Mouse (Mus musculus) cerebral cortex, adult 2 months (tissue): ENCODE data around the gene Hoxa13.

Experiments used
- WGBS: fragments of 180-500 bp; shearing (Covaris S2); methylation state at CpG from one replicate; pipeline ENCODE4 v1.1.7; 2018; 5-methylcytosine and 5-hydroxymethylcytosine counted together

Gene Hoxa13

DNA sequence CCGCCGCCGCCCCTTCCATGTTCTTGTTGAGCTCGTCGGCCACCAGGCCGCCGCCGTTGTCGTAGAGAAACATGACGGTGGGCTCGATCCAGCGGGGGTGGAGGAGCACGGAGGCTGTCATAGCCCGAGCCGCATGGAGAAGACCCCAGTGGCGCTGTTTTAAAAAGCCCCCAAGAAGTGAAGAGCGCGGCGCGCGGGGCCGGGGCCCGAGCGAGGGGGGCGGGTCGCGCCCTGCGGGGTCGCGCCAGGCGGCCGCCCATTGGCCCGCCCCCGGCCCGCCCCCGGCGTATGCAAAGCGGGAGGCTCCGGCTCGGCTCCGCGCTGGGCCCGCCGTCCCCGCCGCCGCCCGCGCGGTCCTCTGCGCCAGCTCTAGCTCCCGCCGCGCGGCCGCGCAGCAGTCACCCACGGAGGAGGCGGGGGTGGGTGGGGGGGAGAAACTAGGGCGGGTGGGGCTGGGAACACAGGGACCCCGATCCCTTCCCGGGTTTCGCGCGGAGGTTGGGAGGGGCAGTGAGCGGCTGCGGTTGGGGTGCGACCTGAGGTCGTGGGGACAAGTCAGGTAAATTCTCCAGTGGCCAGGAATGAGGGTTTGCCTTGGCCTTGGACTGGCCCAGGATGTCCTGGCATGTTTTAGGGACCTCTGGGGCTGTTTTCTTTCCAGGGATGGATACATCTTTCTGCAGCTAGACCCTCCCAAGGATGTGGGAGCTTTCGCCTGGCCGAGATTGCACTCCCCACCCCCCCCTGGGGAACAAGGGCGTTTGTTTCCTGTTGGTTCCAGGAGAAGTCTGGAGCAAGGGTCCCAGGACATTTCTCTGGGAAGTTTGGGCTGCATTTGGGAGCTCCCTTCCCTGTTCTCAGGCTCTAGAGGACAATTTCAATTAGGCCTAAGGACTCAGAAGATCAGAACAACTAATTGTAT is at the start of gene Hoxa13:
Hoxa13 (minus strand) TSS at position 227 of the 922 bp plus-strand sequence.
- 3% methylated on average over 62 of the region's 72 CpGs for WGBS

DNA sequence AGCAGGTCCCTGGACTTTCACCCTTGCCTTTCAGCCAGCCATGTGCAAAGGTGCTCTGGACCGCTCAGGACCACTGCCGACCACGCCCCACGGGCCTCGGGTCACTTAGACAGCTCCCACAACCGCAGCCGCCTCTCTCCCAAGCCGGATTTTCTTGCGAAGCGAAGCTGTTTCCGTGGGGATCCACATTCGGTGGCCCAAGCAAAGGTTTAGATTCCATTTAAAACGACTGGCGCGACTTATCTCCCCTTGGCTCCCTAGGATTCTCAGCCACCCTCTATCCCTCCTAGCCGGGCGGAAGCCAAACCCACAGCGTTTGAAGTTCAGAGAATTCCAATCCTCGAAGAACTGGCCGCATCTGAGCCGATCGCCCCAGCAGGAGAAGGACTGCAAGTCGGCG is 49.7 kb upstream of the Hoxa13 start:
- 4% methylated on average over 24 of the region's 24 CpGs for WGBS

DNA sequence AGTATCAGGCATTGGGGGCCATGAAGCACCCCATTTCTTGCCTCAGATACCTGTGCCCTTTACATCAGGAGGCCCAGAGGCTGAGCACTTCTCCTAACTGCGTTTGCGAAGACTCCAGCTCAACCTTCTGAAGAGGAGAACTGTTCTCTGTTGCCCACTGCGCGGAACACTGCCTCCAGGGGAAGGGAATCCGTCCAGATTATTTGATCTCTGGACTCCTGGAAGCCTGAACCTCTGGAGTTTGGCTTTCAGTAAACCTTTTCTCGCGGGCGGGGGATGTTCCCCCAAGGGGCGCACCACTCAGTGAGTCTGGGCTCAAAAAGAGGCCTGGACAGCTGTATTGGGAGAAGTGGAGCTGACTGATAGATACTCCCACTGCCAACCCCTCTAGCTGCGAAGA is 49.1 kb upstream of the Hoxa13 start:
- 30% methylated on average over 10 of the region's 10 CpGs for WGBS

DNA sequence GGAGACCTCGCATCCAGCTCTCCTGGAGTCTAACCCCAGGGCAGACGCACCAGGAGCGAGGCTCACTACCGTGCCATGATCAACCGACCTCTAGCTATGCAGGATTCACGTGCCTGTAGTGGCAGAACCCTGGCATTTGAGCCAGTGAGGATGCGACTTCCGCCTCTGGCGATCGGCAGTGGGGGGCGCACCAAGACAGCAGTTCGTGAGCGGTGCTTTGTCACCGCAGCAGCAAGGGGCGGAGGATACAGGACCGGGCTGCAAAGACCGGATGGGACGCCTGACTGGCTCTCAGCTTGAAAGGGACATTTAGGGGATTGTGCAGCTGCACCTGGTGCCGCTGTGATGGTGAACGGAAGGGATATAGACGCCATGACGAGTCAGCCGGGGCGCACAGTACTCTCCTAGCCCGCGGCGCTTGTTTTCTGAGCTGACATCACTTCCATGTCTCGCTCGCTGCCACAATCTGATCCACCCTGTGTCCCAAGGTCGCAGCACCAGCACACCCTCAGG is 45.3 kb upstream of the Hoxa13 start:
- under 1% methylated on average over 30 of the region's 30 CpGs for WGBS

DNA sequence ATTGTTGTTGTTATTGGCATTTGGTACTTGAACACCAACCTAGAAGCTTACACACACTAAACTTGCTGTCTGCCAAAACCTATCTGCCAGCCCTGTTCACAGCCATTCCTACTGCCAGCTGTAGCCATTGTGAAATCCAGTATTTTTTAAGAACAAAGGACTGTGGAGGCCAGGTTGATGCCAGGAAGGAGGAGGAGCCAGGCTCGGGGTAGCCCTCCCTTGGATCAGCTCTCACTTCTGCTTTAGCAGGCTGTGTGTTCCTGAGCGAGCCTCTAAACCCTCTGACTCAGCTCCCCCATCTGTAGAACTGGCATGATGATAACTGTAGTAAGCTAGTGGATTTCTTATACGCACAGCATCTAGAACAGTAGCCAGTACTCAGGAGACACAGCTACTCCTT is 42.7 kb upstream of the Hoxa13 start:
- 48% methylated on average over 3 of the region's 3 CpGs for WGBS

DNA sequence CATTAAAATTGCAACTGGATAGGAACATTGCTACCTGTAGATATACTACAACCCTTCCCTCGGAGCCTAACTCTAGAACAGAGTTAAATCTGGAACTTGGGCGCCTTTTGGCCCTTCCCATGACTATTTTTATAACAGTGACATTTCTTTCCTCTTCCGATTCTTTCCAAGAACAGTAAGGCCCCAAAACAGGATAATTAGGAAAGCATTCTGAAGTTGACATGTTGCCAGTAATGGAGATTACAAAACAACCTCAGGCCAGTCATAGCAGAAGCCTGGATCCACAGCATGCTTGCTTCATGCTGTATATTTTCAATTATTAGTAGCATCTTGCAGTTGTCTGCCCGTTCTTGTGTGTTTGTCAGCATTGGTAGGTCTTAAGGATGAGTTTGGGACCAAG is 40.1 kb upstream of the Hoxa13 start:
- WGBS, result 81% methylated on average over 4 of the region's 4 CpGs

DNA sequence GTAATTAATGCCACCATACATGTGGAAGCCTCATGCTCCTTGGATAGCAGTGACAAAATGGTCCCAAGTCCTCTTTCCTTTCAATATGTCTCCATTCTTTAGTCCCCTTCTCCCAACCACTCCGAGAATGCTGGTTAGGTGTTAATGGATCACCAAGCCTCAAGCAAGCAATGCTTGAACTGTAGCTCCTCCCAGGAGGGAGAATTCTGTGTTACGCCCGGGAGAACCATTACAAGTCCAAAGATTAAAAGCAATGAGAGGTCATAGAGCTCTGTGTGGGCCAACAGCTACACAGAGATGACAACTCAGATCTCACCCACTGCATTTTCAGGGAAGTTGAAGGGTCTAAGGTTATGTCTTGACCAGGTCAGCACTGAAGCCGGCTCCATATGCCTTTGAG is 37.8 kb upstream of the Hoxa13 start:
- 90% methylated on average over 4 of the region's 4 CpGs for WGBS

DNA sequence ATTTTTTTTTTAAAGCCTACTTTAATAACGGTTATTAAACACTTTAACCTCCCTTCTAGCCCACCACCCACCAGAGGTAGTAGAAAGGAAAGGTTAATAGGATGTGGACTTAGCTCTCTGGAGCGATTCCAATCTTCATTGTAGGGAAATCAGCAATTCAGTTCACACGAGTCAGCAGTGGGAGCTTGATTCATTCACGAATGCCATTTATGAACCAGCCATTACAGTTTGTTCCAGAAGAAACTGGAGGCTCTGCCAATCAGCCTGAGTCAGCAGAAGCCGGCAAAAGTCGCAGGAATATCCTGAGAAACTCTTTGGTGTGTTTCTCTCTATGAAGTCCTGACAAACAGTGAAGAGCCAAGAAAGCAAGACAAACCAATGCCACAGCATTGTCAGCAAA is 33.9 kb upstream of the Hoxa13 start:
- WGBS, result 62% methylated on average over 6 of the region's 6 CpGs

DNA sequence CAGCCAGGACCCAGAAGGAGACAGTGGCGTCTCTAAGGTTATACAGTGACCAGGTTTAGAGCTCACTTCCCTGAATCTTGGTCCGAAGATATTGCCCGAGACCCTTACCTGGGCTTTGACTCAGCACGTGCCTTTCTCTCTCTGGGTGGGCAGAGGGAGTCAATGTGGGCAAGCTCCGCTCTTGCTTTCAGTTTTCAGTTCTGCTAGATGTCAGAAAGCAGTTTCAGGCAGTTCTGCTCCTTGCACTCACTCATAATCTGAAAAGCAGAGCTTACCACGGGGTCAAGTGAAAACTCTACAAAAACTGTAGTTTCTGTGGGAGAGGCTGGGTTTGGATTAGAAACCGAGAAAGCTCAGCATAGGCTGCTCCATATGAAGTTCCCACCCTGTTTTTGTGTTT is 31.6 kb upstream of the Hoxa13 start:
- WGBS, result 75% methylated on average over 7 of the region's 7 CpGs

DNA sequence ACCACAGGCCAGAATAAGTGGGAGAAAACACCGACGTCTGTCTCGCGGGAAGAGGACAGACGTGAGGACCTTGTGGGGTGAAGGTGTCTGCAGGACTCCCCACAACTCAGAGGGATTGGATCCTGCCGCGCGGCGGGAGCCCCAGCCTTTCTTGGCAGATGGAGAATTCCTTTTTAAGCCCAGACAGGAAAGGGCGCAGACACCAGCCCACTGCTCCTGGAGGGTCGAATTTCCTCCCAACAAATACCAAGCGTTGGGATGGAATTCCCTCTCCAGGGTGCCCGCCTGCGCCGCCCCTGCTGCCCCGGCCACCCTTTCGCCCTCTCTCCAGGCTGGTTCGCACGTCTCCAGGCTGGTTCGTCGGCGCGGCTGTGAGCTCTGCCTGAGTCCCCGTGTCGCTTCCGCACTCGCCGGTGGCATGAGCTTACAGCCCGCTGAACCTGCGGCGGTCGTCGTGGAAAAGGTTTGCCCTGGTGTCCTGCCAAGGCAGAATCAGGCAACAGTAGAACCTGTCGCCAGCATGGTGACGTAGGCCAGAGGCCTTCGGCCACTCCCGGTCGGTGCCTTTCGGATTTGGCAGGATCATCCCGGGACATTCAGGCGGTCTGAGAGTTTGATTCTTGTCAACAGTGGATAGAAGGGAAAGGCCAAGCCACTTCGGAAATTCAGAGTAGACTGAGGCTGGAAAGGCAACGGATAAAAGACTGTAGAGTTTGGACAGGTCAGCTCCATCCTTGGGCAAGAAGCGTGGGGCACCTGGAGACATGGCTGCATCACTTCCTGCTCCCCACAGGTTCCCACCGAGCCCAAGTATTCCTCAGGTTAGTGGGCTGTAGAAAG is 30.6 kb upstream of the Hoxa13 start:
- WGBS, result 5% methylated on average over 45 of the region's 45 CpGs

DNA sequence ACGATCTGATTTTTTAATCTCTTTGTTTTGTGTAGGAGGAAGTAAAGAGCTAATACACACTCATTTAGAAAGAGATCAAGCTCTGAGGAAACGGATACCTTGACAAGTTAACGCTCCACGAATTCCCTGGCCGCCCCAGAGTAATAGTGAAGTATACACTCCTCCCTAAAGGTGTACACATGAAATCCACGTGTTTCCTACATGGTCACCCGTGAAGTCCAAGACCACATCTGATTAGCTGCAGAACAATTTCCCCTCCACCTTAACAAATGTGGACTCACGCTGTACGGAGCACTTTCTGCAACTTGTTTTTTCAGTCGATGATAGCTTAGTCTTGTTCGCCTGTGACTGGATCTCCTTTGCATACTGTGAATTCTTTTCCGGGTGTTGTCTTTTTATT is 29.5 kb upstream of the Hoxa13 start:
- 20% methylated on average over 12 of the region's 12 CpGs for WGBS

DNA sequence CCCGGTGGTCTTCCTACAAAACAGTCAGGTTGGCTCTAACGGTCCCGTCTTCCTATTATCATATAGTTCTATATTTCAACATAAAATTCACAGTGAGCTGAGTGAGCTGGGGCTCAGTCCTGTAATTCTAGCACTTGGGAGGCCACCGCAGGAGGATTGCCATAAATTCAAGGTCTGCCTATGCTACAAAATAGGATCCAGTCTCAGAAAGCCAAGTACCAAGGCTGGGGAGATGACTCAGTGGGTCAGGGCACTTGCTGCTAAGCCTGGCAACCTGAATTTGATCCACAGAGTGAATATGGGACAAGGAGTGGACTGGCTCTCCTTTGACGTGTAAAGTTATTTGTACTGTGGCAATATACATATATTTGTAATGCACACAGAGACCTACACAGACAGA is 23.2 kb upstream of the Hoxa13 start:
- 93% methylated on average over 5 of the region's 5 CpGs for WGBS

DNA sequence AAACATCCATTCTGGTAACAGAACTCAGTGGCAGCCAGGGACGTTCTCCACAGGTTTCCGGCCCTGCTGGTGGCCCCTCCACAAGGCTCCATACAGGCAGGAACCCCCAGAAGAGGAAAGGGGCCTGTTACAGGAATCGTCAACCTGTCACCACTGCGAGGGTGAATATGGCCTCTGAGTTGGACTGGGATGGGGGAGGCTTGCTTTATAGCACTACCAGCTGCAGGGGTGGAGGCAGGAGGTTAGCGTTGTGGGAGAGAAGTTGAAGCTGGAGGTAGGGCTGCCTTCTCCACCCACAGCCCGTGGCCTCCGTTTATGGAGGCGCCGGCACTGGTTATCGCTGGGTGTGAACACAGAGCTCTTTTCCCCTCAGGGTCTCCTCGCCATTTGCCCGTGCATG is 20.4 kb upstream of the Hoxa13 start:
- 79% methylated on average over 12 of the region's 12 CpGs for WGBS

DNA sequence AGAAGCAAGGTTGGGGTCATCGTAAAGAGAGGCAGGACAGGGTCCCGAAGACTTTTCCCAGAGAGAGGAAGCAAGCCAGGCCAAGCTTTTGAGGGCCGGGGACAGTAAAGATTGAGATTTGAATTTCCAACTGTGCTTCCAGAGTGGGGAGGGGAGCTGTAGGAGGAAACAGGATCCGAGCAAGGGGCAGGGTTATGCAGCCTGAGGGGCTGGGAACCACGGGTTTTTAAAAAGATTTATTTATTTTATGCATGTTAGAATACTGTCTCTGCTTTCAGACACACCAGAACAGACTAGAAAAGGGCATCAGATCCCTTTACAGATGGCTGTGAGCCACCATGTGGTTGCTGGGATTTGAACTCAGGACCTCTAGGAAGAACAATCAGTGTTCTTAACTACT is 16.2 kb upstream of the Hoxa13 start:
- WGBS, result 18% methylated on average over 5 of the region's 5 CpGs

DNA sequence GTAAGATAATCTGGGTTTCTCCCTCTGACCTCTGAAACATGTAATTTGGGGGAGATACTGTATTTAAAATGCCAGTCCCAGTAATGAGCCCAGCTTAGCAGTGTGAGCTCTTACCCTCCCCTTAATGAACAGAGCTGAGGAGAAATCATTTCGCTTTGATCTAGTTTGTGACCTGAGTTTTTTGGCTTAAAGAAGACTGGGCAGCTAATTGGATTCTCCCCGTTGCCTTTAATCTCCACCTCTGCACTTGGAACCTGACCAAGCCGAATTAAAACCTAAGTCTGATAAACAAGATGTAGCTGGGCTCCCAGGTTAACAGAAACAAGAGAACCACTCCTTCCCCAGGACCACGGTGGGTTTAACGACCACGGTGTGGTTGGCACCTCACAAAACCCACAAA is 15.7 kb upstream of the Hoxa13 start:
- WGBS, result 3% methylated on average over 6 of the region's 6 CpGs

DNA sequence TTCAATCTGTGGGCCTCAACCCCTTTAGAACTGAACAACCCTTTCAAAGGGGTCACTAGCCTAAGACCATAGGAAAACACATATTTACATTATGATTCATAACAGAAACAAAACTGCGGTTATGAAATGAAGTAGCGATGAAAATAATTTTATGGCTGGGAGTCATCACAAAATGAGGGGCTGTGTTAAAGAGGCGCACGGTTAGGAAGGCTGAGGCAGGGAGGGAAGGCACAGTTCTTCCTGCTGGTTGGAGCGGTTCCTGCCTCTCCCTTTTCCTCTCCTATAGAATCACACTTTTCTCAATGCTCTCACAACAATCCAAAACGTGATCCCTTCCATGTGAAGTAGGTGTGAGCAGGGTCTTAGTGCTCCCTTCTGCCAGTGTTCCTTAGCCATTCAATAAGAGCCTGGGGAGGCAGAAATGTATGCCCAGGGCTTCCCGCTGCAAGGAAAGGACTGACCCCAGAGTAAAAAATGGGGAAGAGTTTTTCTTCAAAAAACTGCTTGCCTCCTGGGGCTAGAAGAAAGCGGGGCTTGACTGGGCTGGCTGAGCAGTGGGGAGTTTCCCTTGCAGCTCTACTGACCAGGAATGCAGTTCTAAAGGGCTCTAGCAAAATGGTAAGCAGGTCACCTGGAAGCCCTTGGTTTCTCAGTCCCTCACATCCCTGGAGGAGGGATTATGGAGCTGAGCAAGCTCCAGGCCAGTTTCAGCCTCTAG is 15.0 kb upstream of the Hoxa13 start:
- 20% methylated on average over 8 of the region's 8 CpGs for WGBS

DNA sequence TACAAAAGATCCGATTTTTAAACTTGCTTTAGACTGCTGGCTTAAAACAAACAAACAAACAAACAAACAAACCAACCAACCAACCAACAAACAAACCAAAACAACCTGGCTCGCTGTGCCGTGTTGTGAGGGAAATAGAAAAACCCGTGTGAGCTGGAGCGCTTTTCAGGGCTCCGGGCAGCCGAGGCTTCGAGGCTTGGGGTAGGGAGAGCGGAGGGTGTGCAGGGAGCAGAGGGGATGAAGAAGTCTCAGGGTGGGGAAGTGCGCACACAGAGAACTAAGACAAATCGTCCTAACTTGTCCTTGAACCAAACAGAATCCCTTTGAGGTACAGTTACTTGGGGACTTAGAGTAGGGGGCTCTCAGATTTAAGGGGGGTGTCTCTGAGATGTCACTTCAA is 13.9 kb upstream of the Hoxa13 start:
- WGBS, result 9% methylated on average over 11 of the region's 11 CpGs

DNA sequence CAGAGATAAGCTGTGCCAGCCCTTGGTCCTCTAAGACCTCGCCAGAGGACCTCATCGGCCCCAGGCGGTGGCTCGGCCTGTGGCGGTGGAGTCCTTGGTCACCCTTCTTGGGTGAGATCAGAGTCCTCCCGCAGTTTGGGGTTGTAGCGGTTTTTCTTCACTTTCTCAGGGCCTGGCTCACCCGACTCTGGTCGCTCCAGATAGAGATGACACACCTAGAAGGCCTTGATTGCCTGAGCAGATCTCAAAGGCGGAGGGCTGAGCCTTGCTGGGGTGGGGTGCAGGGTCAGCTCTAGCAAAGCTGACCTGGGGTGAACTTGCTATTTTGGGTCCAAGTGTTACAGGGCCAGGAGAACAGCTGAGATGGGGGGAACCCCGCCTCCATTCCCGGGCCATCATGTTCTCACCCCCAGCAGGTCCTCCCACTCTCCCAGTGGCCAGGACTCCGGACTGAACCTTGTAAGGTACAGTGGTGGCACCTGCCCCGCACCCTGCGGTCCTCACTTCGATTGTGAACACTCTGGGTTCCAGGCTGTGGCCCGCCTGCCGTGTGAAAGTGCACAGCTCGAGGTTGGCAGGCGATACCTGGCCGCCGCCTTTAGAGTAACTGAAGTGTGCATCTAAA is 13.1 kb upstream of the Hoxa13 start:
- 9% methylated on average over 22 of the region's 22 CpGs for WGBS

DNA sequence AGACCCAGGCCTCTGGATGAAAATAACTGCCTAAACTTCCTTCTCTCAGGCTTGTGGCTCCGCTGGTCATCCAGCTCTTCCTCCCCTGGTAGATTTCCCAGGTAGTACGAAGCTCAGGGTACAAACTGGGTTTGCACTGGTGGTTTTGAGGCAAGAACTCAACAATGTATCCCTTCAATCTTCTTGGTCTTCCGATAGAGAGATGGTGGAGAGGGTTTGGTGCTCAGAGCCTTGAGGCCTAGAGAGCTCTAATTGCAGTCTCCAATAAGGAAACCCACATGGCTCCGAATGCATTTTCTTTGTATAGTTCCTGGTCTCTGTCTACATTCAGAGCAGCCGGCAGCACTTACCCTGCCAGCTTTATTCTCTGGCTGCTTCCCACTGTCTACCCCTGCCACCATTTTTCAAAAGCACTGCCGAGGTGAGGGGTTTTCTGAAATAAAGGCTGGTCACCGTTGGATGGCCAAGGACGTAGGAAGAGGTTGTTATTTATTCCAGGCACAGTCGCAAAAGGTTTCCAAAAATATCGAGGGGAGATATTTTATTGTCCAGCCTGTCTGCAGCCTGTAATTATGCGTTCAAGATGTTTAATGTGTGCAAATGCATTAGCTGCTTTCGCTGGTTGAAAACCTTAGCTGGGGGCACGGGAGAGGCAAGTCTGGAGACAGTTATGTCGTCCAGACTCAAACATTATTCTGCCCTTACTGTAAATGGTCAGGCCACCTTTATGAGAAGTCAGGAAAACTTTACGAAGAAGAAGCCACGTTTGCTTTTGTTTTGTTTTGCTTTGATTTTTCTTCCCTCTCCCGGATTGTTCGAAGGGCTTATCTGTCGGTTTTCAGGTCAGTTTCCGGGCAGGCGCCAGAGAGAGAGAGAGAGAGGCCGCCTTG is 12.3 kb upstream of the Hoxa13 start:
- WGBS, result 30% methylated on average over 22 of the region's 22 CpGs
